Mouse (Mus musculus) adrenal gland, postnatal 36 days (tissue): ENCODE data around the gene Pgam2. TPM values are rescaled to one million over a fixed set of nuclear protein-coding genes. Genes with fewer than 3 reads are reported as not detected.

Source experiments
- DNase-seq, 2 experiments: peaks; one replicate each; pipeline ENCODE4 v3.0.0; 2021; ENCODE audit warnings: mixed read lengths in 1 of 2
- total RNA-seq, 2 experiments: library from RNA; stranded (reverse); gene quantifications; 2 replicates each; pipeline ENCODE4 v1.2.3; 2021

Pgam2 gene
- total RNA-seq, 2 experiments from 2014 or later = not detected

- DNase-seq = no peak
Observed at GRCm38 (mm10) chr11:5805711-5806110, 2.2 kb upstream of the Pgam2 start.

GRCm38 (mm10) chr11:5804174-5804573 lies 641 bp upstream of the Pgam2 start:
- no peak for DNase-seq

- no peak for DNase-seq
Observed at GRCm38 (mm10) chr11:5802457-5803217, 896 bp downstream of the Pgam2 start.

DNA sequence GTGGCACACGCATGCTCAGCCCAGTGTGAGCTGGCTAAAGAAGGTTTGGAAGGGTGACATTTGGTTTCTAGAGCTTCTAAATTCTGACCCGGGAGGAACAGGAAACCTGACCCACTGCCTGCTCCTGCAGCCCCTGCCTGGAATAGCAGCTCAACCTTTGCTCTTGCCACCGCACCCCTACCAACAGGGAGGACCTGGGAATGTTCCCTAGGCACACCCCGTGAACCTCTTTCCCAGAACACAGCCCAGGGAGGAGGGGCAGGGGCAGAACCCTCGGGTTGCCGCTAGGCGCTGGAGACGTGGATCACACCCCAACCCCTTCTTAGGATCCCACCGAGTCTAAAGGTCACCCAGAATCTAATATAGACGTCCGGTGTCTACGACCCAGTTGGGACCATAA lies 1.5 kb downstream of the Pgam2 start:
- no peak for DNase-seq

- DNase-seq = no peak
Observed at GRCm38 (mm10) chr11:5801511-5801910, 2.0 kb downstream of the Pgam2 start.

- DNase-seq = no peak
Observed at GRCm38 (mm10) chr11:5799621-5800490, 3.7 kb downstream of the Pgam2 start.

DNA sequence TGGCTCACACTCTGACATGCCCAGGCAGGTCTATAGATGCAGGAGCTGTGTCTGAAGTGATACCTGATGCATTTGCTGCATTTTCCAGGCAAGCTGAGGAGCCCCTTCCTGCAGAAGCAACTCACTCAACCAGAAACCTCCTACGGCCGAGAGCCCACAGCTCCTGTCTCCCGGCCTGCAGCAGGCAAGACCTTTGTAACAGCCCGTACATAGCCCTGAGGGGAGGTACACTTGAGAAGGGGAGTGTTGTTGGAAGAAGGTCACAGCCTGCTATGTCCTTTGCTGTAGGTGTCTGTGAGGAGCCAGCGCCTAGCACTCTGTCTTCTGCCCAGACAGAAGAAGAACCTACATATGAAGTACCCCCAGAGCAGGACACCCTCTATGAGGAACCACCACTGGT lies 5.6 kb downstream of the Pgam2 start:
- no peak for DNase-seq

GRCm38 (mm10) chr11:5797371-5797770 lies 6.2 kb downstream of the Pgam2 start:
- DNase-seq = no peak

DNA sequence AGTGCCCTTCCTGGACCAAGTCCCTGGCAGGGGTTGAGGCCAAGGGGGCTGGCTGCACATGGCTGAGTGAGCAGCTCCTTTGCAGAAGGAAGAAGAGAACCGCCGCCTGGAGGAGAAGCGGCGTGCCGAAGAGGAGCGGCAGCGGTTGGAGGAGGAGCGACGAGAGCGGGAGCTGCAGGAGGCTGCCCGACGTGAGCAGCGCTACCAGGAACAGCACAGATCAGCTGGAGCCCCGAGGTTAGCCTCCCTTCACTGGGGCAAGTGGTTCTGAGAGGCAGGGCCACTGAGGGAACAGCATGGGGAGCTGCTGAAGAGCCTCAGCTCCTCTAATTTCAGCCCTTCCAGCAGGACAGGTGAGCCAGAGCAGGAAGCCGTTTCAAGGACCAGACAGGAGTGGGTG lies 6.6 kb downstream of the Pgam2 start:
- no peak for DNase-seq

- DNase-seq = no peak
Observed at GRCm38 (mm10) chr11:5795706-5796105, 7.8 kb downstream of the Pgam2 start.

DNA sequence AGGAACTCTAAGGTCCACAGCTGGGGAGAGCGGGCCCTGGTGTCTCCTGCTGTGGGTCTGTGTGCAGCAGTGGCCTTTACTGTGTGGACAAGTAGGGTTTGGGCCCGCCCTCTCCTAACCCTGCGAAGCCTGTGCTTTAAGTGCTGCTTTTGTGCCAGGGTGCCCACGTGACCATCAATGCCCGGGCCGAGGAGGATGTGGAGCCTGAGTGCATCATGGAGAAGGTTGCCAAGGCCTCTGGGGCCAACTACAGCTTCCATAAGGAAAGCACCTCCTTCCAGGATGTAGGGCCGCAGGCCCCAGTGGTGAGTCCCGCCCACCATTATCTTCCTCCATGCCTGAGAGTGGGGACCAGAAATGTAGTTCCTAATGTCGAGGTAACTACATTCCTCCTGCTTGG lies 8.2 kb downstream of the Pgam2 start:
- no peak for DNase-seq

DNA sequence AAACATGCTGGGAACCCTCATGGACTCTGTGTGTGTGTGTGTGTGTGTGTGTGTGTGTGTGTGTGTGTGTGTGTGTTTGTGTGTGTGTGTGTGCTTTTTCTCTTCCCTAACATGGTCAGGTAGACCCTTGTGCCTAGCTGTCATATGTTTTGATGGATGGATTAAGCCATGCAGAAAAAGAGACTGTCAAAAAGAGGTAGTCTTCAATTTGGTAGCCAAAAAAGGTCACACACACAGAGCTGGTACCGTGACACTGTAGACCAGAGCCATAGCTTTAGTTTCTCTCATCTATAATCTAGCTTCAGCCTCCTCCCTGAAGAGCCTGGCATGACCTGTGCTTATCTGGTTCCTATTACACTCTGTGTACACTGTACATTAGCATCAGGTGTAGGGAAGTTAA lies 13.1 kb downstream of the Pgam2 start:
- no peak for DNase-seq

DNA sequence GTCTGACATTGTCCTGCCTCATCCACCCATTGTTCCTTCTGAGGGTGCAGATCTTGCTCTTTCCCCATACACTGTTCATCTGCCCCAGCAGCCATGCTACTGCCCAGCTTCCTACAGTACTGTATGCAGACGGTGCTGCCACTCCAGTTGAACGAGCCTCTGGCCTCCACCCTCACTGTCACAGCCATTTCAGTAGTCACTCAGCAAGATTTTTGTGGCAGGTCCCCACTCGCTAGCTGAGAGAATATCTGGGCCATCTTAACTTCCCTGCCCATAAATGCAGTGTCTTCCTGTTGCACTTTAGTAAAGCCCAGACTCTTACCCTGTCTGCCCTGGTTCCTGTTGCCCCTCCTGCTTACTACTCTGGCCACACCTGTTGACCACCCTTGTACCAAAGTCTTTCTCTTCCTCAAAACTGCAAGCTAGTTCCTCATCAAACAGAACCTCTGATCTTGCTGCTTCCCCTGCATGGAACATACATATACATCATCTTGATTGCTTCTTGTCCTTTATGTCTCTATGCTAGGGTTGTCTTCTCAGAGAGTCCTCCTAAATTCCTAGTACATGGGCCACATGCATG lies 13.7 kb downstream of the Pgam2 start:
- no peak for DNase-seq

GRCm38 (mm10) chr11:5789071-5789753 lies 14.3 kb downstream of the Pgam2 start:
- DNase-seq = no peak

DNA sequence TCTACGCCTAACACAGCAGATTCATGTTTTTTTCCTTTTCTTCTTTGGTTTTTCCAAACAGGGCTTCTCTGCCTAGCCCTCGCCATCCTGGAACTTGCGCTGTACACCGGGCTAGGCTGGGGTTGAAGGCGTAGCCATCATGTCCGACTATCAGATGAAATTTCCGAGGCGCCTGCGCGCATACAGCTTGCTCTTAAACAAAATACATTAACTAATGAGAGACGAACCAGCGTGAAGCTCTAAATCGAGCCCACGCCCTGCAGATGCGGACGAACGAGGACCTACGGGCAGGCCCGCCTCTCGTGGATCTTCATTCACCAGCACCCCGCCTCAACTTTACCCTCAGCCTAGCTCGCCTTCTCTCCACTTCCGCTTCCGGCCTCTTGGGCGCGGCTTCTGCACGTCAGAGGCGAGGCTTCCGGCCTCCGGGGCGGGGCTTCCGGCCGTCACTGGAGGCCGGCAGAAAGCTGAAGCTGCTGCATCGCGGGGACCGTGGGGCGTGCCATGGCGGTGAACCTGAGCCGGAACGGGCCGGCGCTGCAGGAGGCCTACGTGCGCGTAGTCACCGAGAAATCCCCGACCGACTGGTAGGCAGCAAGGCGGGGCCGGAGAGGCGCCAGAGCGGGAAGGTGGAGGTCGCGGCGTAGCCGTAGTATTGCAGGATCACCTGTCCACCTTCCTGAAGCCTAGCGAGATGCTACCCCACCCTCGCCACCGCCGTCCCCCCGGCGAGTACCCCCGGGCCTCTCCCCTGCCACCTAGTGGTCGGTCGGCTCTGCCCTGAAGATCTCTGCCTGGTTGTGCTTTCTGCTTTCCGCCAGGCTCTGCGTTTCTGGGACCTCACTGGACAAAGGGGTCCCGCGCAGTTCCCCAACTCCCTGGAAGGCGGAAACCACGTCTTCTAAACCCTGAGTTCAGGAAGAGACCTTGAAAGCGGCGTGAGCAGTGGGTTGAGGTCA lies 15.2 kb downstream of the Pgam2 start, which contains the start of gene Dbnl:
TSS of gene Dbnl (plus strand) at position 433 of the 959 bp plus-strand sequence.
- DNase-seq = peak; percentile 97 to 98

GRCm38 (mm10) chr11:5787671-5788055 lies 15.9 kb downstream of the Pgam2 start:
- no peak for DNase-seq

DNA sequence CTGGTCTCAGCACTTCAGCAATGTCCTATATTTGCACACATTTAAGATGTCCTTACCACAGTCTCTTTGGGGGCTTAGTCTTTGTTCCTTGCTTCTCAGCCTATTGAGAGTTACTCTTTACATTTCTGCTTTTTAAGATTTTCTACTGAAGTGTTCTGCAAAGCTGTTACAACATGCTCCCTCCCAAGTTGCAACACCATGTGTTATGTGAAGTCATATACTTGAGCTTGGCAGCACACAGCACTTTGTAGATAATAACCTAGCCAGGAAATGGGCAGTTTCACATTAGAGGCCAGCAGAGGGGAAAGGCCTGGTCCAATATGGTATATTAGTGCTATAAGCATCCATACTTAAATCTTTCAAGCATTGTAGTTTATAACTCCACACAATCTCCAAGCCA lies 17.8 kb downstream of the Pgam2 start:
- no peak for DNase-seq

- DNase-seq = no peak
Observed at GRCm38 (mm10) chr11:5782199-5782944, 21.2 kb downstream of the Pgam2 start.

GRCm38 (mm10) chr11:5780035-5780499 lies 23.5 kb downstream of the Pgam2 start:
- no peak for DNase-seq

DNA sequence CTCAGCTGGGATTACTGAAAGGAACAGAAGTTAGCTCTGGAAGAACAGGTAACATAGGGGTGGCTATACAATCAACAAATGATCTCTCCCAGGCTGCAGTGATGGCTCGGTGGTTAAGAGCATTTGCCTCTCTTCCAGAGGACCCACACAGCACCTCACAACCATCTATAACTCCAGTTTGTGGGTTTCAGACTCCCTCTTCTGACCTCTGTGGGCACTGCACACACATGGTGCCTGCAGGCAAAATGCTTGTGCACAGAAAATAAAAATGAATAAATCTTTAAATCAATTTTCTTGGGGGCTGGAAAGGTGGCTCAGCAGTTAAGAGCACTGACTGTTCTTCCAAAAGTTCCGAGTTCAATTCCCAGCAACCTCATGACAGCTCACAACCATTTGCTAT lies 25.1 kb downstream of the Pgam2 start:
- DNase-seq = no peak
